Mouse (Mus musculus): ENCODE measurements around the gene Tcf7l2. TPM values are rescaled to one million over a fixed set of nuclear protein-coding genes. Genes with fewer than 3 reads are reported as not detected.
A peak's percentile ranks its signal among the peaks of the same experiment; 100 is the strongest.

Gene Tcf7l2
- total RNA-seq, 2 experiments from 2014 or later = 12.4 to 13.6 TPM

DNA sequence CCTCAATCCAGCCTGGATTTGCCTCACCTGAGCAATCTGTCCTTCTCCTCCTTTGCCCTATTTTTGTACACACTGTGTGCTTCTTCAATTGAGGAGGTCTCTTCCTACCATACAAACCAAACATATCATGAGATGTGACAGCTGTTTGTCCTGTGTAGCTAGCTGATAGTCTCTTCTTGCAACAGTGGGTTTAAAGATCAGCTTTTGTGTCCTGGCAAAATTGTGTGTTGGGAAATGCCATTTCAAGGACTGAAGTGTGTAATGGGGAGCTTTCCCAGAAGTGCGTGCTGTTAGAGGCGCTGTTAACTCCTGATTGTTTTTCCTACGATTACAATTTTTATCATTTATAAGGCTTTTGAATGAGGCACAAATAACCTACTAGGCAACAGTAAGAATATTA lies 174.6 kb downstream of the Tcf7l2 start:
- intact Hi-C loops (cut with DNase I) = no loop called here
- DNase-seq (ENCODE audit: low spot score in 2 of 2) = no peak

DNA sequence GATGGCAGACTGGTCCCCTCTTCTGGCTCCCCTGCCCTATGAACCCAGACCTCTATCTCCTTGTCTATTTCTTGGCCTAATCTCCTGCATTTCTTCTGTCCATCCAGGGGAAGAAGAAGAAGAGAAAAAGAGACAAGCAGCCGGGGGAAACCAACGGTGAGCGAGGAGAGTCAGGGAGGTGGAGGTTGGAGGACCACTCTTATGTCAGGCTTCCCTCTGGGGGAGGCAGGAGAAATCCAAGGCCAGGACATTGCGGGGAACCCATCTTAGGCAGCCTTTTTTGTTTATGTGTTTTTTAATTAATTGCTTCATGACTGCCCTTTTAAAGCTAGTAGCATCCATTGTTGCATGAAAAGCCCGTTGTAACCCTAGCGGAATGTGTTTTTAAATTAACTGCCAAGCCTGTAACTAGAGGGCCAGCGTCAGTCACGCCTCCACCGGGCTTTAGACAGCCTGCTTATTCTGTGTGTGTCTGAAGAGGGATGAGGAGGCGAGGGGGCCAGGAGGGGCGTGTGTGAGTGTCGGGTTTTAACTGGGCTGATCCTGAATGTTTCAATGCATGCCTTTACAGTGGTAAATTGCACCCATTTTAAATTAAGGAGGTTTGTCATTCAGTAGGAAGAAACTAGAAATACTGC lies 182.3 kb downstream of the Tcf7l2 start:
- DNase-seq (ENCODE audit: low spot score in 2 of 2) = no peak
- intact Hi-C loops (cut with DNase I) = no loop called here

DNA sequence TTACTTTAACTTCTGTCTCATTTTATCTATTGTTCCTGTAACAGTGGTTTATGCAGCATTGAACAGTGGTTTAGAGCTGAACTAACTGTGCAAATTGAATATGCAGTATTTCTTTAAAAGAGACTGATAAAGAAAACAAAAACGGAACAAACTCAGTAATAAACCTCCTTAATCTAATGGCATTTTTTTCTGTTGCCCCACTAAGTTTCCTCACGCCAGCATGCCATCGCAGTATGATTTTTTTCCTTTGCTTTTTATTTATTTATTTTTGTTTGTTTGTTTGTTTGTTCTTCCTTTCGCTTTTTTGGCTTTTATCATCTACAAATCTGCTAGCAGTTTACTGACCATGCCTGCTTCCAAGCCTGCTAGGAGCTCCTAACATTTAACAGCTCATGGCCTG lies 183.2 kb downstream of the Tcf7l2 start:
- intact Hi-C loops (cut with DNase I) = no loop called here
- DNase-seq (ENCODE audit: low spot score in 2 of 2) = no peak

- no peak for DNase-seq (ENCODE audit: low spot score in 2 of 2)
- intact Hi-C loops (cut with DNase I) = no loop called here
Observed at GRCm38 (mm10) chr19:55925425-55925803, 183.8 kb downstream of the Tcf7l2 start.

- no peak for DNase-seq (ENCODE audit: low spot score in 2 of 2)
- intact Hi-C loops (cut with DNase I) = no loop called here
Observed at GRCm38 (mm10) chr19:55925804-55926521, 184.3 kb downstream of the Tcf7l2 start.

GRCm38 (mm10) chr19:55926858-55927673 lies 185.4 kb downstream of the Tcf7l2 start:
- intact Hi-C loops (cut with DNase I) = no loop called here
- no peak for DNase-seq (ENCODE audit: low spot score in 2 of 2)

- DNase-seq (ENCODE audit: low spot score in 2 of 2) = no peak
- intact Hi-C loops (cut with DNase I) = no loop called here
Observed at GRCm38 (mm10) chr19:55927674-55928061, 186.0 kb downstream of the Tcf7l2 start.

DNA sequence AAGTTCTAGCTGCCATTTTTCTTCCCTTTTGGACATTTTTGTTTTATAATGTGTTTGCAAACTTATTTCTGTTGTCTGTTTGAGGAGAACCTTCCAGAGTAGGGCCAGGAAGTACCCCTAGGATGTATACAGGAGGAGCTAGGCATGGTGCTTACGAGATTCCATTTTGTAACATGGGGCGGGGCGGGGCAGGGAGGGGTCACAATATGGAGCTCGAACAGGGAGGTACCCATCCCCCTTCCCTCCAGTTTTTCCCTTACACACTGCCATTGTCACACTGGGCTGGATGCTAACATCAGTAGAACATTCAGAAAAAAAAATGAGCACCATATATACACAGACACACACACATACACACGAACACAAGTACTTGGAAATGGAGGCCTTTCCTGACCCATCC lies 187.1 kb downstream of the Tcf7l2 start:
- intact Hi-C loops (cut with DNase I) = no loop called here
- DNase-seq (ENCODE audit: low spot score in 2 of 2) = no peak

GRCm38 (mm10) chr19:55931642-55932041 lies 190.0 kb downstream of the Tcf7l2 start:
- intact Hi-C loops (cut with DNase I) = no loop called here
- no peak for DNase-seq (ENCODE audit: low spot score in 2 of 2)

- intact Hi-C loops (cut with DNase I) = no loop called here
- DNase-seq (ENCODE audit: low spot score in 2 of 2) = no peak
Observed at GRCm38 (mm10) chr19:55933947-55934729, 192.5 kb downstream of the Tcf7l2 start.

DNA sequence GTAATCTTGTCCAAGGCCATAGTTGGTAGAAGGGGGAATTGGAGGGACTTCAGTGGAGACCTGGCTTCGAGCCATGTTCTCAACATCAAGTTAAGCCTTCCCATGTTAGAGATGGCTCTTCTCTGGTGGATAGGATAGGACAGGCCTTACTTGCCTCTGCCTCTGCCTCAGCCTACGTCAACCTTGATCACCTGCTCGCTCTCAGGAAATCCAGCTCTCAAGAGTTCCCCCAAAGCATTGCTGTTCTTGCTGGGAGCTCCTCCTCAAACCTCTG lies 193.0 kb downstream of the Tcf7l2 start:
- intact Hi-C loops (cut with DNase I) = no loop called here

GRCm38 (mm10) chr19:55937026-55937425 lies 195.4 kb downstream of the Tcf7l2 start:
- intact Hi-C loops (cut with DNase I) = no loop called here
- DNase-seq (ENCODE audit: low spot score in 2 of 2) = no peak

More for the DNA sequence above, 193.0 kb downstream of the Tcf7l2 start:
- no peak for DNase-seq (ENCODE audit: low spot score in 2 of 2)

DNA sequence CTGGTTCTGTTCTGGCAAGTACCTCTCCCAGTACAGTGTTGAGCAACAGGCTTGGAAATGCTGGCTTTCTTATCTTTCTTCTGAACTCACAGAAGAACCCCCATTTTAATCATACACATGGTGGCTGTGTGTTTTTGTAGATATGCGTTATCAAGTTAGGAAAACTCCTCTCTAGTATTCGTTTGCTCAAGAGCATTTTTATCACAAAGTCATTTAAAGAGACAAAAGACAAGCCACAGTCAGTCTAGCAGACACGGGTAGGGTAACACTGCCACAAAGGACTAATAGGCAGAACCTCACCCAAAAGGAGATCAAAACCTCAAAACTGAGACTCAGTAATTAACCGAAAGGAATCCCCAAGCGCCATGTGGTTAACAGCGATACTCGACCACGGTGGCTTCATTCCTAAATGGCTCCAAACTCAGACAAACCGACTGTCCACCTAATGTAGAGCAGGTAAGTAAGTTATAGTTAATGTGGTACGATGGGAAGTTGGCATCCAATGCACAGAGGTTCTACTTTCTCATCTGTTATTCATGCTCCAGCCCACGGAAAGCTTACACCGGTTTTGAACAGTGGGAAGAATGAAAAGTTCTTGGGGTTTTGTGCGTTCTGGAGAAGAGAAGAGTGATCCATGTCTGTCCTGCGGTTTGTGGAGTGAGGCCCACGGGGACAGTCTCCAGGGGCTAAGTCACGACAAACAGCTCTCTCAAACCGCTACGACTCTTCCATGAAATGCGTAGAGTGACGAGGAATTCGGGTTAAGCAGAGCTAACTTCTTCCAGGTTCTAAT lies 196.8 kb downstream of the Tcf7l2 start:
- intact Hi-C loops (cut with DNase I) = no loop called here
- DNase-seq (ENCODE audit: low spot score in 2 of 2) = no peak

- DNase-seq (ENCODE audit: low spot score in 2 of 2) = no peak
- intact Hi-C loops (cut with DNase I) = no loop called here
Observed at GRCm38 (mm10) chr19:55939090-55939489, 197.5 kb downstream of the Tcf7l2 start.

GRCm38 (mm10) chr19:55939719-55940118 lies 198.1 kb downstream of the Tcf7l2 start:
- intact Hi-C loops (cut with DNase I) = loop anchor here (5.0 kb wide), 1 partner anchor 53 kb away; no protein-coding TSS in a partner anchor
- no peak for DNase-seq (ENCODE audit: low spot score in 2 of 2)

GRCm38 (mm10) chr19:55940538-55941252 lies 199.1 kb downstream of the Tcf7l2 start:
- DNase-seq (ENCODE audit: low spot score in 2 of 2) = peak; percentile 47 to 79
- intact Hi-C loops (cut with DNase I) = loop anchor here (5.0 kb wide), 1 partner anchor 52 kb away; no protein-coding TSS in a partner anchor

- intact Hi-C loops (cut with DNase I) = loop anchor here (5.0 kb wide), 1 partner anchor 51 kb away; no protein-coding TSS in a partner anchor
- DNase-seq (ENCODE audit: low spot score in 2 of 2) = no peak
Observed at GRCm38 (mm10) chr19:55941253-55942125, 199.9 kb downstream of the Tcf7l2 start.
